ENCODE assay signal across 8 mouse cellular contexts in the genomic region with DNA sequence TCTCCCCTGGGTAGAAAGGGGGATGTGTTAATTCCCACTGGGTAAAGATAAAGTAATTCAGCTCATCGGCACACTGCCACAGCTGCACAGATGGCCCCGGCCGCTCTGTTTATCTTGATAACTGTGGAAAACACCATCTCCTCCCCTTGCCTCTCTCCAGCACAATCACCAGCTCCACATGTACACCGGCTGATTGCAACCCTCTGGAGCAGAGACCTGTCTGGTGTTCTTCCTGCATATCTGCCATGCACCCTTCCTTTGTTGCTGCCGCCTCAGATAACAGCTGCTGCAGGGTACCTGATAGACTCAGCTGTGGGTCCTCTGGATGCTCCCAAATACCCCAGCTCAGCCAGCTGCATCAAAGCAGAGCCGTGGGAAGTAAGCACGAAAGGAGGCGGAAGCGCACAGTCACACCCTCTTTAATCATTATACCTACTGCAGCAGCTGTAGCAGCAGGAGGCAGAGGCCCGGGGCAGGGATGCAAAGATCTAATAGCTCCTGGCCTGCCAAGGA.
DNase-seq lines count a peak whose midpoint lies in the region; ATAC-seq and TF ChIP-seq lines count a peak whose summit lies in the region.

No protein-coding gene starts in this region.

- peaks cover 6 to 25% of the 10 kb centered on the region in 2 experiments; a peak in 3 of 4 replicates for H3K4me1 ChIP-seq in MEL (ENCODE audit: control insufficient read depth in 1 of 2, insufficient read depth in 2 of 2, low read length in 2 of 2)
- H3K4me1 ChIP-seq in forebrain, embryonic 14.5 days (ENCODE audit: control insufficient read depth, insufficient read depth, low read length), result peaks cover 24% of the 10 kb centered on the region
- H3K4me1 ChIP-seq in liver, postnatal 0 days (ENCODE audit: insufficient read depth), result peaks cover 40% of the 10 kb centered on the region

- peaks cover 0 to 31% of the 10 kb centered on the region in 2 experiments; a peak in 2 of 4 replicates for H3K36me3 ChIP-seq in MEL (ENCODE audit: control insufficient read depth in 1 of 2, insufficient read depth in 2 of 2, low read length in 2 of 2)
- H3K36me3 ChIP-seq in forebrain, embryonic 14.5 days (ENCODE audit: control insufficient read depth, insufficient read depth, low read length), result no peaks in the 10 kb centered on the region
- no peaks in the 10 kb centered on the region for H3K36me3 ChIP-seq in liver, postnatal 0 days (replicated peaks; ENCODE audit: insufficient read depth, low read length)

- intact Hi-C loops in left cerebral cortex, postnatal 14 days (cut with DNase I), result no loop called here

- peak in 1 of 2 experiments; percentile 7; a peak in 1 of 4 replicates for TF ChIP-seq POLR2A in MEL (IDR thresholded peaks at IDR 0.05; ENCODE audit: control insufficient read depth in 1 of 2, insufficient read depth in 1 of 2, low read depth in 1 of 2, low read length in 2 of 2, poor library complexity in 1 of 2)

- peak; percentile 65 for ATAC-seq in forebrain, embryonic 14.5 days
- ATAC-seq in liver, postnatal 0 days, result peak; percentile 94

- H3K27me3 ChIP-seq in MEL (ENCODE audit: control insufficient read depth in 1 of 2, insufficient read depth in 2 of 2, low read length in 2 of 2), result no peaks in the 10 kb centered on the region
- no peaks in the 10 kb centered on the region for H3K27me3 ChIP-seq in forebrain, embryonic 14.5 days (replicated peaks; ENCODE audit: control insufficient read depth, insufficient read depth, low read length)
- no peaks in the 10 kb centered on the region for H3K27me3 ChIP-seq in liver, postnatal 0 days (ENCODE audit: insufficient read depth, low read length)

- H3K27ac ChIP-seq in MEL (ENCODE audit: control insufficient read depth, low read depth, low read length), result peak overlapping the region; percentile 7
- H3K27ac ChIP-seq in forebrain, embryonic 14.5 days (ENCODE audit: low read depth, low read length), result peak overlapping the region; percentile 59
- H3K27ac ChIP-seq in liver, postnatal 0 days (ENCODE audit: low read depth), result no peak overlapping the region

- TF ChIP-seq EP300 in MEL (IDR thresholded peaks at IDR 0.05; ENCODE audit: low read depth in 1 of 2, low read length in 2 of 2), result peak; percentile 87 to 99
- peak; percentile 94 for TF ChIP-seq EP300 in liver, postnatal 0 days (IDR thresholded peaks at IDR 0.05; ENCODE audit: low read depth)

- no peaks in the 10 kb centered on the region for H3K9me3 ChIP-seq in MEL (replicated peaks; ENCODE audit: insufficient read depth, low read length)
- no peaks in the 10 kb centered on the region for H3K9me3 ChIP-seq in forebrain, embryonic 14.5 days (replicated peaks; ENCODE audit: control insufficient read depth, low read length)
- H3K9me3 ChIP-seq in liver, postnatal 0 days (ENCODE audit: low read length), result no peaks in the 10 kb centered on the region

- 18% methylated on average over 10 of the region's 10 CpGs for WGBS in forebrain, embryonic 14.5 days
- WGBS in liver, postnatal 0 days (ENCODE audit: insufficient replicate concordance), result 25% methylated on average over 10 of the region's 10 CpGs

- no peak for TF ChIP-seq RAD21 in MEL (IDR thresholded peaks at IDR 0.05; ENCODE audit: low read depth, low read length)

- no peaks in the 10 kb centered on the region for H3K79me2 ChIP-seq in MEL (ENCODE audit: control insufficient read depth, insufficient read depth, low read length, poor library complexity)

- no peak overlapping the region for H3K9ac ChIP-seq in MEL (ENCODE audit: control insufficient read depth, low read depth, low read length, poor library complexity, severe bottlenecking)
- peak overlapping the region; percentile 6; the same call in 1 of the 2 replicates for H3K9ac ChIP-seq in forebrain, embryonic 14.5 days (ENCODE audit: low read length)
- H3K9ac ChIP-seq in liver, postnatal 0 days (replicated peaks), result no peak overlapping the region

- TF ChIP-seq CTCF in MEL (IDR thresholded peaks at IDR 0.05 in 2 of 3, conservative IDR thresholded peaks at IDR 0.05 in 1 of 3; ENCODE audit: control insufficient read depth in 1 of 3, insufficient read depth in 1 of 3, low read depth in 2 of 3, low read length in 3 of 3, poor library complexity in 1 of 3, severe bottlenecking in 1 of 3), result no peak
- TF ChIP-seq CTCF in liver, postnatal 0 days (IDR thresholded peaks at IDR 0.05; ENCODE audit: low read depth), result no peak

- no peak overlapping the region; a peak in 1 of 4 replicates for H3K4me3 ChIP-seq in MEL (ENCODE audit: control insufficient read depth in 1 of 2, insufficient read depth in 1 of 2, low read depth in 2 of 2, low read length in 2 of 2)
- H3K4me3 ChIP-seq in forebrain, embryonic 14.5 days (ENCODE audit: low read depth, low read length), result no peak overlapping the region
- no peak overlapping the region for H3K4me3 ChIP-seq in liver, postnatal 0 days (ENCODE audit: low read depth, low read length)

- peak; percentile 52 for DNase-seq in embryo, embryonic 10 days (ENCODE audit: low spot score)
- no peak for DNase-seq in embryo, embryonic 10.5 days (ENCODE audit: low spot score)
- peak; percentile 96 for DNase-seq in MEL (ENCODE audit: low read depth, low spot score)
- peak; percentile 65 for DNase-seq in forebrain, embryonic 14.5 days (ENCODE audit: low spot score)
- DNase-seq in liver, postnatal 0 days, result peak; percentile 52
- no peak for DNase-seq in urinary bladder, postnatal 10 days (ENCODE audit: low spot score)
- no peak for DNase-seq in left cerebral cortex, postnatal 14 days (ENCODE audit: low spot score in 2 of 2)
- no peak for DNase-seq in left cerebral cortex, adult 8-10 months (ENCODE audit: low spot score in 2 of 2)

- H3K4me2 ChIP-seq in forebrain, embryonic 14.5 days (ENCODE audit: low read length), result no peak overlapping the region
- peak overlapping the region; percentile 49 for H3K4me2 ChIP-seq in liver, postnatal 0 days (ENCODE audit: low read depth, low read length)

TF ChIP-seq in MEL, 35 proteins besides CTCF, POLR2A, EP300 and RAD21 (continues in another document):
- TF ChIP-seq SIN3A (IDR thresholded peaks at IDR 0.05; ENCODE audit: low read length) (peak; percentile 96), GABPA (IDR thresholded peaks at IDR 0.05; ENCODE audit: low read depth, low read length) (no peak), SMC3 (IDR thresholded peaks at IDR 0.05; ENCODE audit: low read depth, low read length) (no peak), BHLHE40 (IDR thresholded peaks at IDR 0.05; ENCODE audit: borderline replicate concordance, low read depth, low read length) (peak; percentile 80; the same call in 1 of the 2 replicates), MXI1 (IDR thresholded peaks at IDR 0.05; ENCODE audit: low read depth, low read length) (peak; percentile 86), ZC3H11A (IDR thresholded peaks at IDR 0.05; ENCODE audit: low read depth, low read length) (0 out of 2 replicates have a peak, but pooled peaks have one; percentile 6), UBTF (IDR thresholded peaks at IDR 0.05; ENCODE audit: borderline replicate concordance, insufficient read depth, low read depth, low read length) (0 out of 2 replicates have a peak, but pooled peaks have one; percentile 60), MAX (IDR thresholded peaks at IDR 0.05; ENCODE audit: low read length) (peak; percentile 74), CHD2 (IDR thresholded peaks at IDR 0.05; ENCODE audit: low read length) (no peak), USF2 (IDR thresholded peaks at IDR 0.05; ENCODE audit: borderline replicate concordance in 1 of 2, insufficient read depth in 1 of 2, low read depth in 1 of 2, low read length in 2 of 2) (no peak), ETS1 (IDR thresholded peaks at IDR 0.05; ENCODE audit: low read depth, low read length) (peak; percentile 100), NELFE (IDR thresholded peaks at IDR 0.05; ENCODE audit: low read depth, low read length) (no peak), USF1 (IDR thresholded peaks at IDR 0.05; ENCODE audit: low read depth, low read length) (0 out of 2 replicates have a peak, but pooled peaks have one; percentile 6), MAZ (IDR thresholded peaks at IDR 0.05; ENCODE audit: low read depth, low read length) (peak; percentile 88), TBP (IDR thresholded peaks at IDR 0.05; ENCODE audit: low read depth, low read length) (no peak), MYB (IDR thresholded peaks at IDR 0.05; ENCODE audit: low read depth, low read length) (peak; percentile 72), ZKSCAN1 (IDR thresholded peaks at IDR 0.05; ENCODE audit: low read depth, low read length) (no peak), E2F4 (IDR thresholded peaks at IDR 0.05; ENCODE audit: borderline replicate concordance, low read depth, low read length) (no peak), MEF2A (IDR thresholded peaks at IDR 0.05; ENCODE audit: extremely low read depth, insufficient replicate concordance, low read depth, low read length, poor library complexity, severe bottlenecking) (0 out of 2 replicates have a peak, but pooled peaks have one; percentile 41), ELF1 (IDR thresholded peaks at IDR 0.05; ENCODE audit: low read depth, low read length) (peak; percentile 78), TCF12 (IDR thresholded peaks at IDR 0.05; ENCODE audit: low read depth, low read length) (peak; percentile 100), ZNF384 (IDR thresholded peaks at IDR 0.05; ENCODE audit: low read depth, low read length) (no peak), POLR2AphosphoS2 (IDR thresholded peaks at IDR 0.05; ENCODE audit: low read length) (no peak; the same call in 1 of the 2 replicates), MAFK (IDR thresholded peaks at IDR 0.05; ENCODE audit: borderline replicate concordance, low read depth, low read length) (peak; percentile 35; the same call in 1 of the 2 replicates), GATA1 (IDR thresholded peaks at IDR 0.05; ENCODE audit: low read depth, low read length) (peak; percentile 99), KAT2A (conservative IDR thresholded peaks at IDR 0.05; ENCODE audit: low read depth, low read length) (no peak), POLR2AphosphoS5 (IDR thresholded peaks at IDR 0.05; ENCODE audit: borderline replicate concordance, low read depth, low read length) (no peak), MYC (IDR thresholded peaks at IDR 0.05; ENCODE audit: low read depth, low read length) (peak; percentile 83), TAL1 (IDR thresholded peaks at IDR 0.05; ENCODE audit: low read length) (peak; percentile 99), NRF1 (IDR thresholded peaks at IDR 0.05; ENCODE audit: insufficient read depth, low read depth, low read length, poor library complexity, severe bottlenecking) (peak; percentile 20; the same call in 1 of the 2 replicates), RCOR1 (IDR thresholded peaks at IDR 0.05; ENCODE audit: low read depth, low read length) (peak; percentile 90), ZMIZ1 (IDR thresholded peaks at IDR 0.05; ENCODE audit: low read depth, low read length) (peak; percentile 72; the same call in 1 of the 2 replicates), JUND (IDR thresholded peaks at IDR 0.05; ENCODE audit: low read depth, low read length) (no peak), HCFC1 (IDR thresholded peaks at IDR 0.05; ENCODE audit: low read depth, low read length) (peak; percentile 56; the same call in 1 of the 2 replicates)

Comparison
In these comparisons a context has a peak if more than half of its experiments do, and no peak if none do; other contexts are left out.
1. DNase-seq: peak in embryo, embryonic 10 days (single experiment), MEL (single experiment), forebrain, embryonic 14.5 days (single experiment) and liver, postnatal 0 days (single experiment); none in embryo, embryonic 10.5 days (single experiment), urinary bladder, postnatal 10 days (single experiment), left cerebral cortex, postnatal 14 days (0 of 2) and left cerebral cortex, adult 8-10 months (0 of 2).